Mouse (Mus musculus) Patski (cell line): Measurements from ENCODE around the gene Metrnl. TPM values are rescaled to one million over a fixed set of nuclear protein-coding genes. Genes with fewer than 3 reads are reported as not detected.
A peak's percentile ranks its signal among the peaks of the same experiment; 100 is the strongest.

Experiments
- ATAC-seq: fragments of 100-300 bp; one replicate; pipeline ENCODE4 v1.8.0; 2021
- CTCF ChIA-PET: fragments of 350-600 bp; sonication (Branson Sonifier 250); formaldehyde crosslinking; loops from one replicate; lab custom pipeline; 2022; ENCODE audit warnings: inconsistent platforms; lab: Charles Lee
- POLR2A ChIA-PET: fragments of 350-600 bp; sonication (Branson Sonifier 250); formaldehyde crosslinking; loops from one replicate; lab custom pipeline; 2022; ENCODE audit warnings: antibody characterized with exemption, inconsistent platforms; lab: Charles Lee
- DNase-seq: peaks from one replicate; pipeline ENCODE4 v3.0.0-alpha.2; 2011; ENCODE audit warnings: low read depth, low spot score
- H3K27me3 ChIP-seq: fragments of 371-371 bp; one replicate; pipeline ENCODE4 v1.5.1; 2021
- CTCF ChIP-seq: fragments of 100-300 bp; IDR thresholded peaks from one replicate; pipeline ENCODE4 v1.5.1; 2021
- in situ Hi-C: fragments of 300-500 bp; cut with MboI; formaldehyde crosslinking; loops from 3 replicates; pipeline ENCODE4 v1.11.1; 2018; ENCODE audit warnings: low pct_unique_long_range_greater_than_20kb, mixed read lengths
- polyA plus RNA-seq: library from polyadenylated mRNA; unstranded; gene quantifications from one replicate; pipeline ENCODE4 v1.2.3, GENCODE M21; 2021

The Metrnl gene
- polyA plus RNA-seq, 1 experiment from 2014 or later = 89.5 TPM

DNA sequence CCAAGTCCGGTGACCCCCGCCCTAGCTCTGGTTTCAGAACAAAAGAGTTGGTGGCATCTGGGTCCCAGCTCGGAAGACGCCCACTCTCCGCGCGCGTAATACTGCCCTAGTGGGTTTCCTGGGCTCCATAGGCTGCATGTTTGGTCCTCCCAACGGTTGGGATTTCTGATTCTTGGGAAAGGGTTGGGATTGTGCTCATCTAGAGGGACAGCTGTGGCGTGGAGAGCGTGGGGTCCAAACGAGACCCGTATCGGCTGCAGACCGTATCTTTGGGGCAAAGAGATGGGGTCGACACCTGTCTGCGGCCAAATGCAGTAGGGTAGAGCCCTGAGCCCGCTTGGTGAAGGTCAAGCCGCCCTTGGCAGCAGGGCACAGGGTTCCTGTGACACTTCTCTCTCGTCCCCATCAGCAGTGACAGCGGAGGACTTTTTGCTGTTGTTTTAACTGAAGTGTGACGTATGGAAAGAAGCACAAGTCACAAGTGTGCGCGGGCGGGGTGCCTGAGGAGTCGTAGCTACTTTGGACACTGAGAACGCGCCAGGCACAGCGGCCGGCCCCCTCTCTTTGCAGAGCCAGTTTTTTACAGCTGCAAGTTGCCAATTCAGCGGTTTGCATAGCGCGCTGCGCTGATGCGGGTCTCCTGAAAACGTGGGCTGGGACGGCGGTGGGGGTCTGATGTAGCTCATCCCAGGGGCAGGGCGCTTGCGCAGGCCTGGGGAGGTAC, 1.7 kb downstream of the Metrnl start:
- ATAC-seq = peak; percentile 16

DNA sequence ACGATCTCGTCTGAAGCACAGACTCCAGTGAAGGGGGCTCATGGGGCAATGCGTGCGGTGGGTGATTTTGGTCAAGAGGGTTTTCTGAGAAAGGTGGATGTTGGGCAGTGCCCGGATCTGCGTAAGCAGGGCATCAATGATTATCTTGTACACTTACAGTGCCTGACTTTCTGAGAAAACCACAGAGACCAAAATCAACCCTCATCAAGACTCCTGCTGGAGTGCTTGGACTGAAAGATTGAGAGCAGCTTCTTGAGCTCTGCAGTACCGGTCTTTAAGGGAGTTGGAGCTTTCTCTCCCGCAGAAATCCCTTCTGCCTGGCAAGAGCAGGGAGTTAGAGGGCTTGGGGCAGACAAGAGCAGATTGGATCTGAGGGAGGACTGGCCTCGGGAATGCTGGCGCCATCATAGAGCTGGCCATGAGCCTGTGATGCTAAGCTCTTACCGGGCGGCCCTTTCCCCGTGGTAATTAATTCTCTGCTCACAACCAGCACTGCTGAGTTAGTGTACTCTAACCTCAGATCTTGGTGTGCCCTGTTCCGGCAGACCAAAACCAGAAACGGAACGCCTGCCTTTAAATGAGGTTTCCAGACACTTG, 2.4 kb downstream of the Metrnl start:
- ChIA-PET POLR2A (interaction anchor here (0.7 to 4.3 kb wide), 4 partner anchors 8 to 105 kb away, joined by 3 to 16 read pairs (median 3); partner anchors contain the start of gene B3gntl1), CTCF (interaction anchor here (0.8 to 2.0 kb wide), 7 partner anchors 13 to 105 kb away, joined by 3 to 5 read pairs (median 4); no protein-coding TSS in a partner anchor)
- DNase-seq = no peak
- no peak for TF ChIP-seq CTCF
- in situ Hi-C loops = no loop called here
- ATAC-seq = no peak
- no peaks in the 10 kb centered on the region for H3K27me3 ChIP-seq

More for the DNA sequence above, 1.7 kb downstream of the Metrnl start:
- ChIA-PET CTCF (interaction anchor here (0.8 to 2.0 kb wide), 8 partner anchors 14 to 105 kb away, joined by 3 to 6 read pairs (median 4); no protein-coding TSS in a partner anchor), POLR2A (interaction anchor here (0.7 to 4.3 kb wide), 4 partner anchors 9 to 106 kb away, joined by 3 to 16 read pairs (median 4); partner anchors contain the start of gene B3gntl1)
- in situ Hi-C loops = no loop called here
- DNase-seq = no peak
- no peaks in the 10 kb centered on the region for H3K27me3 ChIP-seq
- no peak for TF ChIP-seq CTCF

DNA sequence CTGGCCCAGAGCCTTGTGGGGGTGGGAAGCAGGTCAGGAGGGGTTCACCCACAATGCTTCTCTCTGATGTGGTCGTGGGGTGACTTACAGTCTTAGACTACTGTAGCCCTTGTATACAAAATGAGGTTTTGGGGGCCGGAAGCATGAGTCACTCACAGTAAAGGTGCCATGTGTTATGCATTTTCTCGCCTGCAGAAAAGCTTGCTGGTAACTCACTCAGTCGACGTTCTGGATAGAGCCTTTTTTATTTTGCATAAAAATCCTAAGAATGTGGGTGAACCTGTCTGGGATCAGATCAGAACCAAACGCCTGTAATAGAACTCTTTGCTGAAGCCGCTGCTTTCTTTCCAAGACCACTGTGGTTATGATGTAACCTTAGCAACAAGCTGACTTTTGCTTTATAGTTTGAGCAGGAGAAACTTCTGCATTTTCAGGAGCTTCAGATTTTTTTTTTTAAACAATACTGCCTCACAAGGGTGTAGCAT, 5.2 kb downstream of the Metrnl start:
- H3K27me3 ChIP-seq = no peaks in the 10 kb centered on the region
- TF ChIP-seq CTCF = no peak
- no peak for DNase-seq
- in situ Hi-C loops = no loop called here
- ChIA-PET CTCF (no interaction called here), POLR2A (interaction anchor here (0.7 kb wide), 1 partner anchor 105 kb away, joined by 3 read pairs; no protein-coding TSS in a partner anchor)
- ATAC-seq = no peak

DNA sequence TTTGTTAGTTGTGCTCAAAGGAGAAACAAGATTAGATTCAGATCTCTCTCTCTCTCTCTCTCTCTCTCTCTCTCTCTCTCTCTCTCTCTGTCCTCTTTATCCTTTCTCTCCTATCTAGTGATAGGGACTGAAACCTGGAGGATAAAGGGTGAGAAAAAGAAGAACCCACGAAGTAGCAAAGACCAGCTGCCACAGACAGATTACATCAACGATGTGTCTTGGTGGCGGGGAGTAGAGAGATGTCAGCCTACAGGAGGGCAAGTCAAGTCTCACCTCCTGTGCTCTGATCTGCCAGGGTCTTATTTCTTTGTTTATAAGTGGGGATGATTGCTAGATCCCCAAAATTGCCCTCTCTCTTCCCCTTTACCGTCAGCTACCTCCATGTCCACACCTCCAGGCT, 7.9 kb downstream of the Metrnl start:
- DNase-seq (no peak), ATAC-seq (no peak)
- ChIA-PET POLR2A (no interaction called here), CTCF (interaction anchor here (0.8 to 0.9 kb wide), 2 partner anchors 21 to 99 kb away, joined by 3 read pairs; no protein-coding TSS in a partner anchor)
- in situ Hi-C loops = no loop called here
- no peaks in the 10 kb centered on the region for H3K27me3 ChIP-seq
- TF ChIP-seq CTCF = no peak

DNA sequence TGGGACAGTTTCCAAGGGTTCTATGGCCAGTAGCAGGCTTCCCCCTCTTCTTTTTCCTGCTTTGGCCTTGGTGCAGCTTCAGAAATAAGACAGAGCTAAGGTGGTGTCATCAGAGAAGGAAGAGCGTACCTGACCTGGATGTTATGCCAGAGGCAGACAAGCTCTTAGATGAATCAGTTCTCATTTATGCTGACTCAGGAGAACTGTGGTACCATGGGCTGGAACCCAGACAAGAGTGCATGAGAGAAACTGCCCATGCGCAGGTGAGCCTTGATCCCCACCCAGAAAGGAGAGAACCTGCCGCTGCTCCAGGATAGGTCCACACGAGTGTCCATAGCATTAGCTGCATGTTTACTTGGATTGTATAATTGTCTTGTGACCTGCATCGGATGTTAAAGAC, 8.9 kb downstream of the Metrnl start:
- H3K27me3 ChIP-seq = no peaks in the 10 kb centered on the region
- ATAC-seq (no peak), DNase-seq (no peak)
- in situ Hi-C loops = no loop called here
- no peak for TF ChIP-seq CTCF
- ChIA-PET POLR2A (interaction anchor here (0.6 kb wide), 1 partner anchor 189 kb away, joined by 4 read pairs; no protein-coding TSS in a partner anchor), CTCF (interaction anchor here (0.8 kb wide), 1 partner anchor 98 kb away, joined by 3 read pairs; no protein-coding TSS in a partner anchor)

DNA sequence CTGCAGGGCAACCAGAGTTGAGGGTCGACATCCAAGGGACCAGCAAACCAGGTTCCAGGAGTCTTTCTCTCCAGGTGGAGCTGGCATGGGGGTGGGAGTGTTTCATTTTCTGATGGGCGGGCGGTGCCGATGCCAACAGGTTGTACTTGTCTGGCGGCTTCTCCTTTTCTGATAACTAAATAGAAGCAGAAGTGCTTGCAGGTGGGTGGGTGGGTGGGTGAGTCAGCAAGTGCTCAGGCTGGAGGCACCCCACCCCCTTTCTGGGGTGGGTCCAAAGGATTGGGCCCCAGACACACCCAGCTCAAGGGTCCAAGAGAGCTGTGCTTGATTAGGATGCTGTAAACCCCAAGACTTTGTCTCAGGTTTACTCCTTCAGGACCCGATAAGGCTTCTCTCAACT, 11.6 kb downstream of the Metrnl start:
- POLR2A ChIA-PET = no interaction called here
- CTCF ChIA-PET = no interaction called here
- no peak for DNase-seq
- in situ Hi-C loops = no loop called here
- ATAC-seq = no peak
- no peak for TF ChIP-seq CTCF
- no peaks in the 10 kb centered on the region for H3K27me3 ChIP-seq

DNA sequence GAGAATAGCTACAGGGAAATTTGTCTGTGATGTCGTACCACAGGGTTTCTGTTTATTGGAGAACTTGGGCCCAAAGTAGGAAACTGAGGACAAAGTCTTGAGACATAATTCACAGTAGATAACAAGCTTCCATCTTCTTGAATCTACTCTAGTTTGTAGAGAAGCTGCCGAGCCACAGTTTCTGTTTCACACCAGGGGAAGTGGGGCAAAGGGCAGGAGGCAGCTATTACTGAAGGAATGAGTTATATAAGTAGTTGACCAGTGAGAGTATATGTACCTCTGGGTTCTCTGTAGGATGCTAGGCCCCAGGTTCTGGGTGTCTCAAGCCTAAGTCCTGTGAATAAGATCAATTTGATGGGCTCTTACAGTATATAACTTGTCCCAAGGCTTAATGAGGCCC, 12.2 kb downstream of the Metrnl start:
- in situ Hi-C loops = no loop called here
- DNase-seq = no peak
- ChIA-PET CTCF (no interaction called here), POLR2A (no interaction called here)
- ATAC-seq = no peak
- H3K27me3 ChIP-seq = no peaks in the 10 kb centered on the region
- no peak for TF ChIP-seq CTCF

DNA sequence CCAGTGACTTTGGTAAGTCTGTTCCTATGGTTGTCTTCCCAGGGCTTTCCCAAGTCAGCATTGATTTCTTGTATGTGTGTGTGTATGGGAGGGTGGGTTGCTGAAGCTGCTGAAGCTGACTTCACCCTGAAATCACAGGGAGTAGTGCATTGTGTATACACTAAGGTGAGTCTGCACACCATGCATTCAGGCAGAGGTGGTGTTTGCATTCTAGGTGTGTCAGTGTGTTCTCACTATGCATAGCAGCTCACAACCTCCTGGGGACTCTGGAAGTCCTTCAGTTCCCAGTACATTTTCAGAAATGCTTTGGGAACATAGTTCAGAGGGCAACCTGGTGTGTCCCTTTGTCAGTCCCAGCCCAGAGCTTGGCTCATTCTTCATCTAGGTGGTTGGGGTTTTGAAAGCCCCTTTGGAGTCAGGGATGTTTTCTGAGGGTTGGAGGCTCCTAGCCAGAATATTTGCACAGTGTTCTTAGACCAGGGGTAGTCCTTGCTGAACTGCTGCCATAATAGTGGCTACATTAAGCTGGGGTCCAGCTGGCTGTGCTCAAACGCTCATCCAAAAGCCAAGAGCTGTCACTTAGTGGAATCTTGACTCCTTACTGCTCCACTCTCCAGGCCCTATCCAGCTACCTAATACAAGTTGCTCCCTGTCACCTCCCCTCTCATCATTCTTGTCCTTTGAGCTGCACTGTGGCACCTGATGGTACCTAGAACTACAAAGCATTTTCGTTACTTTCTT, 13.6 kb downstream of the Metrnl start:
- in situ Hi-C loops = no loop called here
- no peaks in the 10 kb centered on the region for H3K27me3 ChIP-seq
- CTCF ChIA-PET = interaction anchor here (1.3 kb wide), 1 partner anchor 58 kb away, joined by 3 read pairs; no protein-coding TSS in a partner anchor
- DNase-seq = no peak
- TF ChIP-seq CTCF = no peak
- ATAC-seq = no peak
- POLR2A ChIA-PET = no interaction called here

DNA sequence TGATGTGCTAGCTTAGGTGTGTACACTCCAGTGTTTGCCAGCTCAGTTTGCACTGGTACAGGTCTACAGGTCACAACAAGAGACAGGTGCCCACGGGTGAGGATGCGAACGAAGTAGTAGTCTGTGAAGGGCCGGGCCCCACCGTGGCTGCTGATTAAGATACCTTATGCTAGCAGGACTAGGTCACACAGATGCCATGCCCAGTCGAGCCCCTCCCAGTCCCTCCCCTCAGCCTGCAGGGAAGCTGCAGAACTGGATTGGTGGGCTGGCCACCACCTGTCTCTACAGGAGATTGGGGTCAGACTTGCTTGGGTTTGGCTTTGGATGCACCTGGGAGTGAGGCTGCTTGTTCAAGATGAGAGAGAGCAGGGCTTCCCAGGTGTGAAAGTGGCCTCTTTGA, 16.4 kb downstream of the Metrnl start:
- ChIA-PET CTCF (interaction anchor here (1.7 kb wide), 1 partner anchor 14 kb away, joined by 5 read pairs; no protein-coding TSS in a partner anchor), POLR2A (no interaction called here)
- ATAC-seq = no peak
- H3K27me3 ChIP-seq = no peaks in the 10 kb centered on the region
- TF ChIP-seq CTCF = no peak
- in situ Hi-C loops = no loop called here
- no peak for DNase-seq

DNA sequence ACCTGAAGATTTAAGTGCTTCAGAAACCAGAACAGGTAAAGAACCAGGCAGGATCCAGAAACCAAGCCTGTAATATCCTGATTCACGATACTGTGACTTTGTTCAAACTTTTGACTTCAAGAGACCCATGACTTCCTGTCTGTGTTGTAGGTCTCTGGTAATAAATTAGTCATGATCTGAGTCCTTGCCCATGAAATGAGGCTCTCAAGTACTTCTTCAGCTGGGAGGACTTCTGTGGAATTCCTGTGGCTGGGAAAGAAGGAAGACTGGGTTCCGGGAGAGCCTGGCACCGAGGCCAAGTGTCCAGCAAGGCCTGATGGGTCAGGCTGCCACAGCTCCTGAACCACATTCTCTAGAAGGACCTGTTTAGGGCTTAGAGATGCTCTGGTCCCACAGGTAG, 19.4 kb downstream of the Metrnl start:
- ChIA-PET POLR2A (interaction anchor here (1.4 kb wide), 1 partner anchor 16 kb away, joined by 3 read pairs; no protein-coding TSS in a partner anchor), CTCF (no interaction called here)
- ATAC-seq (no peak), DNase-seq (no peak)
- no peaks in the 10 kb centered on the region for H3K27me3 ChIP-seq
- in situ Hi-C loops = no loop called here
- TF ChIP-seq CTCF = no peak
